Mouse (Mus musculus): ENCODE measurements around the gene Armh1.

DNA sequence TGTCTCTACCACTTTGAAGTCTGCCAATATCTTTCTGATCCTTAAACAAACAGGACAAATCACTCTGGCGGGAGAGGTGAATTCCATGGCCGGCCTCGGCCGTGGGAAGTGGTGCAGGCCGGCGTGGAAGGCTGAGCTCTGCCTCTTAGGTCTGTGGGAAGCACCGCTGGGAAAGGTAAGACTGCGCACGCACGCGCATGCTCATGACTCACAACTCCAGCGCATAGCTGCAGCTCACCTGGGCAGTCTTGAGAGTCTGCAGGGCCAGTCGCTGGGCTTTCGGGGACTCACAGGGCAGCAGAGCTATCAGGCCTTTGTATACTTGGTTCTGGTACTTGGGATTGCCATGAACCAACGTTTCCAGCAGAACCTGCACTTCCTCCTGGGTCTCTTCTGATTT, 22.3 kb downstream of the Armh1 start:
- no peak for TF ChIP-seq POLR2A (IDR thresholded peaks at IDR 0.05; ENCODE audit: control insufficient read depth, extremely low read depth, insufficient read depth, low read length, poor library complexity)
- no peak for TF ChIP-seq CTCF (IDR thresholded peaks at IDR 0.05; ENCODE audit: borderline replicate concordance, control insufficient read depth, extremely low read depth, insufficient read depth, low read length, poor library complexity)
